Mouse (Mus musculus) ES-Bruce4 (cell line): Measurements from ENCODE around the gene Tctn1.

ENCODE experiments used
- CTCF ChIP-seq: IDR thresholded peaks from one replicate; pipeline ENCODE4 v1.8.1; 2011; ENCODE audit warnings: low read depth, low read length
- EP300 ChIP-seq: IDR thresholded peaks from 2 replicates; pipeline ENCODE4 v1.6.1; 2011; ENCODE audit warnings: low read depth, low read length; ENCODE audit not compliant: insufficient read depth
- POLR2A ChIP-seq: IDR thresholded peaks from one replicate; pipeline ENCODE4 v1.8.1; 2011; ENCODE audit warnings: low read length; ENCODE audit not compliant: insufficient read depth

DNA sequence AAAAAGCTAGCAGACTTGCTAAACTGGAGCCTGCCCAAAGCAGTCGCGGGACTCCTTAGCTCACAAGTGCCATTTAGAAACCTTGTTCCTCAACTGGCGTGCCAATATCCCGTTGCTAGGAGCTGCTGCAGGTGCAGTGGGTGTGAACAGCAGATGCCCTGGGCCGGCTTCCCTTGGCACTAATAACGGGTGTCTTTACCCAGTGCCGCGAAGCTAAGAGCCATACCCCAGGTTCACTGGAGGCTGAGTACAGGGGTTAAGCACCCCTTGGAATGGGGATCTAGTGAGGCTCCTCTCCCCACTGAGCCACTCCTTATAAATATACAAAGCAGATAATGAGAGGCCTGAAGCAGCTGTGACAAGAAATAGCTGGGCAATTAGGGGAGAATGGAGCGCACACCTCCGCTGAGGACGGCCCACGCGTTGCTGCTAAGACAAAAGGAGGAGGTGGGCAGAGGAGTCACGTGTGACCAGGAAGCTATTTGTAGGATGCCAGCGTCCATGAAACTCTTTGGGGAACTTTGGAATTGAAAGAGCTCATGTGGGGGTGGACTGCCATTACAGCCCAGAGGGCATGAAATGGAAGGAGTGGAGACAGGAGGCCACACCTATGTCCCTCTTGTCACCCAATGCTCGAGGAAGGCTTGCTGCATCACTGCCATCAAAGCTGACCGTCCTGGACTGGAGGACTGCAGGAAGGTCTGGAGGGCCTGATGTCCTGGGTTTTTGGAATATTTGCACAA lies 20.3 kb downstream of the Tctn1 start:
- TF ChIP-seq CTCF: no peak
- TF ChIP-seq EP300: no peak
- TF ChIP-seq POLR2A: no peak
